Mouse (Mus musculus): ENCODE measurements around the gene Parvb.

Parvb gene

GRCm38 (mm10) chr15:84216461-84217084 is 15.3 kb upstream of the Parvb start:
- ATAC-seq (ENCODE audit: low TSS enrichment): no peak

GRCm38 (mm10) chr15:84217969-84218782 is 13.7 kb upstream of the Parvb start:
- ATAC-seq (ENCODE audit: low TSS enrichment): no peak

- ATAC-seq (ENCODE audit: low TSS enrichment): no peak
Measured at GRCm38 (mm10) chr15:84218783-84219271, 13.0 kb upstream of the Parvb start.

- ATAC-seq (ENCODE audit: low TSS enrichment): no peak
Measured at GRCm38 (mm10) chr15:84221539-84221938, 10.3 kb upstream of the Parvb start.

- peak; percentile 93 for ATAC-seq (ENCODE audit: low TSS enrichment)
Measured at GRCm38 (mm10) chr15:84223423-84223822, 8.4 kb upstream of the Parvb start.

GRCm38 (mm10) chr15:84224779-84225178 is 7.1 kb upstream of the Parvb start:
- no peak for ATAC-seq (ENCODE audit: low TSS enrichment)

GRCm38 (mm10) chr15:84226918-84227317 is 4.9 kb upstream of the Parvb start:
- ATAC-seq (ENCODE audit: low TSS enrichment): no peak

GRCm38 (mm10) chr15:84230661-84231060 is 1.2 kb upstream of the Parvb start:
- no peak for ATAC-seq (ENCODE audit: low TSS enrichment)

- peak; percentile 86 for ATAC-seq (ENCODE audit: low TSS enrichment)
Measured at GRCm38 (mm10) chr15:84231113-84231712, 630 bp upstream of the Parvb start.

- no peak for ATAC-seq (ENCODE audit: low TSS enrichment)
Measured at GRCm38 (mm10) chr15:84232609-84233008, 766 bp downstream of the Parvb start.

GRCm38 (mm10) chr15:84234794-84235581 is 3.1 kb downstream of the Parvb start:
- ATAC-seq (ENCODE audit: low TSS enrichment): no peak

GRCm38 (mm10) chr15:84235646-84236045 is 3.8 kb downstream of the Parvb start:
- no peak for ATAC-seq (ENCODE audit: low TSS enrichment)

- ATAC-seq (ENCODE audit: low TSS enrichment): no peak
Measured at GRCm38 (mm10) chr15:84238552-84238951, 6.7 kb downstream of the Parvb start.

GRCm38 (mm10) chr15:84238991-84239401 is 7.2 kb downstream of the Parvb start:
- no peak for ATAC-seq (ENCODE audit: low TSS enrichment)

- no peak for ATAC-seq (ENCODE audit: low TSS enrichment)
Measured at GRCm38 (mm10) chr15:84241520-84241919, 9.7 kb downstream of the Parvb start.

GRCm38 (mm10) chr15:84245104-84245503 is 13.3 kb downstream of the Parvb start:
- ATAC-seq (ENCODE audit: low TSS enrichment): no peak

GRCm38 (mm10) chr15:84246195-84246594 is 14.4 kb downstream of the Parvb start:
- ATAC-seq (ENCODE audit: low TSS enrichment): no peak

GRCm38 (mm10) chr15:84247309-84247708 is 15.5 kb downstream of the Parvb start:
- ATAC-seq (ENCODE audit: low TSS enrichment): no peak

- ATAC-seq (ENCODE audit: low TSS enrichment): no peak
Measured at GRCm38 (mm10) chr15:84251227-84251626, 19.4 kb downstream of the Parvb start.

GRCm38 (mm10) chr15:84252645-84253044 is 20.8 kb downstream of the Parvb start:
- ATAC-seq (ENCODE audit: low TSS enrichment): no peak

GRCm38 (mm10) chr15:84253757-84254156 is 21.9 kb downstream of the Parvb start:
- no peak for ATAC-seq (ENCODE audit: low TSS enrichment)

GRCm38 (mm10) chr15:84254387-84254786 is 22.5 kb downstream of the Parvb start:
- ATAC-seq (ENCODE audit: low TSS enrichment): peak; percentile 91

All from frontal cortex, adult (tissue).